Mouse (Mus musculus) liver, embryonic 14.5 days (tissue): ENCODE measurements around the gene Adgrl1.
A peak's percentile ranks its signal among the peaks of the same experiment; 100 is the strongest.

Experiments used
- CTCF ChIP-seq: IDR thresholded peaks from 2 replicates; pipeline ENCODE4 v1.5.1; 2016; ENCODE audit warnings: antibody characterized with exemption, low read depth, control low read depth
- EP300 ChIP-seq: IDR thresholded peaks from 2 replicates; pipeline ENCODE4 v1.6.1; 2016; ENCODE audit warnings: antibody characterized with exemption, low read depth

DNA sequence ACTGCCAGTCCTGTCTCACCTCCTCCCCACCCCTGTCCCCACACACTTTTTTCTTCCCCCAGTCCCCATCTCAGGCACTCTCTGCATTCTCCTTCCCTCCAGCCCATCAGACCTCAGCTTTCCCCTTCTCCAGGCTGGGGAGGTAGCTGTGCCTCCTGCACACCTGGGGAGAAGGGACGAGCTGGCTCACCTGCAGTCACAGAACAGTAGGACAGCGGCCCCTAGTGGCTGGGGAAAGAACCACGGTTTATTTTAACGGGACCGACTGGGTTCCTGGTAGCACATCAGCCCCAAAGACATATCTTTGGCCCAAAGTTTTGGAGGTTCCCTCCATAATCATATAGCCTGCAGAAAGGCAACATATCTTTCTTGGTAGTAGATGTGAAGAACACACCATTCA is 6.0 kb upstream of the Adgrl1 start:
- TF ChIP-seq CTCF (peak; percentile 95), EP300 (no peak)
